Mouse (Mus musculus) kidney, postnatal 36 days (tissue): ENCODE data around the gene Tas2r106.

ENCODE experiments used
- DNase-seq, 2 experiments: peaks; one replicate each; pipeline ENCODE4 v3.0.0; 2021 to 2022; ENCODE audit warnings: mixed read lengths in 2 of 2

Tas2r106 gene

GRCm38 (mm10) chr6:131678786-131679185, at the start of gene Tas2r106:
Gene Tas2r106, minus strand, starts transcription at chr6:131678886.
- DNase-seq, result no peak

- DNase-seq, result no peak
Observed at GRCm38 (mm10) chr6:131712803-131713202, 34.1 kb upstream of the Tas2r106 start.

- no peak for DNase-seq
Observed at GRCm38 (mm10) chr6:131689963-131690362, 11.3 kb upstream of the Tas2r106 start, which contains the start of gene Tas2r114. Gene Tas2r114, minus strand, starts transcription at chr6:131690063.

GRCm38 (mm10) chr6:131687395-131687794, 8.7 kb upstream of the Tas2r106 start, which contains the start of gene Tas2r105:
Gene Tas2r105, minus strand, starts transcription at chr6:131687495.
- DNase-seq, result no peak

- DNase-seq, result no peak
Observed at GRCm38 (mm10) chr6:131685644-131686043, 7.0 kb upstream of the Tas2r106 start, which contains the start of gene Tas2r104. Gene Tas2r104, minus strand, starts transcription at chr6:131685744.

- no peak for DNase-seq
Observed at GRCm38 (mm10) chr6:131660049-131660448, 18.6 kb downstream of the Tas2r106 start, which contains the start of gene Tas2r107. Gene Tas2r107, minus strand, starts transcription at chr6:131660149.

- no peak for DNase-seq
Observed at GRCm38 (mm10) chr6:131630812-131631211, 47.9 kb downstream of the Tas2r106 start, which contains the start of gene Tas2r130. Gene Tas2r130, minus strand, starts transcription at chr6:131630912.
